Mouse (Mus musculus) neural tube, embryonic 14.5 days (tissue): ENCODE results near the gene Lpcat2. TPM values are rescaled to one million over a fixed set of nuclear protein-coding genes. Genes with fewer than 3 reads are reported as not detected.

Source experiments
- ATAC-seq: fragments of 200-750 bp; cut with Nextera tagmentation; 2 replicates; pipeline ENCODE4 v1.8.0; 2017; ENCODE audit warnings: low read depth, mild to moderate bottlenecking, moderate TSS enrichment, moderate library complexity
- H3K27ac ChIP-seq: fragments of 300-500 bp; sonication (generic); 2 replicates; pipeline ENCODE4 v1.5.1; 2014; ENCODE audit warnings: low read depth, mild to moderate bottlenecking, control low read depth, low read length, moderate library complexity, mixed read lengths
- H3K27me3 ChIP-seq: fragments of 300-500 bp; sonication (generic); 2 replicates; pipeline ENCODE4 v1.6.1; 2014; ENCODE audit warnings: low read length; ENCODE audit not compliant: control insufficient read depth, insufficient read depth
- H3K36me3 ChIP-seq: fragments of 300-500 bp; sonication (generic); 2 replicates; pipeline ENCODE4 v1.6.1; 2014; ENCODE audit warnings: low read length, mixed read lengths; ENCODE audit not compliant: control insufficient read depth, insufficient read depth
- H3K4me1 ChIP-seq: fragments of 300-500 bp; sonication (generic); 2 replicates; pipeline ENCODE4 v1.6.1; 2014; ENCODE audit warnings: low read length; ENCODE audit not compliant: control insufficient read depth, insufficient read depth
- H3K4me2 ChIP-seq: fragments of 300-500 bp; sonication (generic); 2 replicates; pipeline ENCODE4 v1.6.1; 2014; ENCODE audit warnings: mild to moderate bottlenecking, low read depth, low read length, control low read depth
- H3K4me3 ChIP-seq: fragments of 300-500 bp; sonication (generic); 2 replicates; pipeline ENCODE4 v1.5.1; 2014; ENCODE audit warnings: low read depth, low read length, control low read depth, mixed read lengths
- H3K9ac ChIP-seq: fragments of 300-500 bp; sonication (generic); replicated peaks from 2 replicates; pipeline ENCODE4 v1.6.1; 2014; ENCODE audit warnings: low read depth, mild to moderate bottlenecking, control low read depth, low read length, mixed read lengths
- H3K9me3 ChIP-seq: fragments of 300-500 bp; sonication (generic); 2 replicates; pipeline ENCODE4 v1.6.1; 2016; ENCODE audit warnings: low read length; ENCODE audit not compliant: control insufficient read depth
- WGBS: fragments of 180-500 bp; shearing (Covaris S2); extraction: QIAGEN DNeasy Blood & Tissue Kit; methylation state at CpG from one replicate; pipeline ENCODE4 v1.1.7; 2014; 5-methylcytosine and 5-hydroxymethylcytosine counted together
- polyA plus RNA-seq: library from polyadenylated mRNA; unstranded; fragments of >200 nt; fragmentation: Nextera tagmentation; extraction: Ambion mirVana; gene quantifications from 2 replicates; pipeline ENCODE4 v1.2.1, GENCODE M21; 2014

Gene Lpcat2
- polyA plus RNA-seq, 1 experiment from 2014 or later = 13.1 TPM

DNA sequence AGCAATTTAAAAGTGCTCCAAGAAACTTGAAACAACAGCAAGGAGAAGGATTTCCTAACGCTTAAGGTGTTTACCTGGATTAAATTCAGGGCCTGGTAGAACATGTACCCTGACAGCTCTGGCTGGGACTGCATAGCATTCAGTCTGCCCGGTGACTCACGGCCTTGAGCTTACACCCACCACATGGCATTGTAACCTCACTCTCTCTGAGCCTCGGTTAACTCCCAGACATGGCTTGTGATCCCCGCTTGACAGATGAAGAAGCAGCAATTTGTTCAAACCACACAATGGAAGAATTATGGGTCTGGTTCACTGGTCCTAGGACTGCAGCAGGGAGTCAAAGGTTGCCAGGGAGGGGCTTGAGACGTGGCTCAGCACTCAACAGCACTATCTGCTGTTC is 5.9 kb upstream of the Lpcat2 start:
- Histone ChIP-seq H3K9ac (no peak overlapping the region), H3K4me2 (no peak overlapping the region), H3K27ac (no peak overlapping the region), H3K4me3 (no peak overlapping the region), H3K36me3 (no peaks in the 10 kb centered on the region), H3K4me1 (0 out of 2 replicates have a peak, but pooled peaks cover 8% of the 10 kb centered on the region), H3K27me3 (no peaks in the 10 kb centered on the region), H3K9me3 (no peaks in the 10 kb centered on the region)
- WGBS = 35% methylated on average over 6 of the region's 6 CpGs
- ATAC-seq = no peak

DNA sequence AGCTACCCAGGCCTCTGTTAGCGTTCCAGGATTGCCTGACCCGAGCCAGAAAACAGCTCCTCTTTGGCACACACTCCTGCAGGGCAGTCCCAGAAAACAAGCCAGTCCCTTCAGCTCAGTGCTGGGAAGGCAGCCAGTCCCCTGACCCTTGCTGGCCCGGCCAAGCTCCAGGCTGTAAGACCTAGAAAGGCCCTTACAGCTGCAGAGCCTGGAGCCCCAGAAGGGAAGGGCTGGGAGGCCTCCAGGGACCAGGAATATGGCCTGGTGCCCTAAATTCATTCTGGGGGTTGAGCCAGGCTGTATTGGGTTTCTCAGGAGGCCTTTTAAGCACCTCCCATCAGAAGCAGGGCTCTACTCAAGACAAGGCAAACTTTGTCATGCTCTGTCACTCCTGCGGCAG is 4.9 kb upstream of the Lpcat2 start:
- no peak overlapping the region for H3K4me2 ChIP-seq
- H3K4me3 ChIP-seq = no peak overlapping the region
- ATAC-seq = peak; percentile 68; the same call in 1 of the 2 replicates
- H3K9ac ChIP-seq = no peak overlapping the region
- no peak overlapping the region for H3K27ac ChIP-seq
- WGBS = 46% methylated on average over 4 of the region's 4 CpGs
- H3K27me3 ChIP-seq = no peaks in the 10 kb centered on the region
- H3K9me3 ChIP-seq = no peaks in the 10 kb centered on the region
- 0 out of 2 replicates have a peak, but pooled peaks cover 8% of the 10 kb centered on the region for H3K4me1 ChIP-seq
- H3K36me3 ChIP-seq = no peaks in the 10 kb centered on the region

DNA sequence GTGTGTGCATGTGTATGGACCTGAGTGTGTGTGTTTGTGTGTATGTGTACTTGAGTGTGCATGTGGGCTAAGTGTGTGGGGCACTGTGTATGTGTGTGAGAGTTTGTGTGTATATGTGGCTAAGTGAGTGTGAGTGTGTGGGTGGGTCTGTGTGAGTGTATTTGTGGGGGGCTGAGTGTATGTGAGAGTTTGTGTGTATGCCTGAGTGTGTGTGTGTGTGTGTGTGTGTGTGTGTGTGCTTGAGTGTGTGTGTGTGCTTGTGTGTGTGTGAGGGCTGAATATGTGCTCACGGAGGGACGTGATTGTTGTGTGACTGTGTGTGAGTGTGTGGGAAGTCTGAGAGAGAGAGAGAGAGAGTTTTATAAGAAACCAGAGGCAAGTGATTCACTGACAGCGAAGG is 3.8 kb upstream of the Lpcat2 start:
- 84% methylated on average over 3 of the region's 3 CpGs for WGBS
- Histone ChIP-seq H3K4me1 (0 out of 2 replicates have a peak, but pooled peaks cover 7% of the 10 kb centered on the region), H3K36me3 (no peaks in the 10 kb centered on the region), H3K9me3 (no peaks in the 10 kb centered on the region), H3K4me2 (no peak overlapping the region), H3K9ac (no peak overlapping the region), H3K27me3 (no peaks in the 10 kb centered on the region), H3K27ac (no peak overlapping the region), H3K4me3 (no peak overlapping the region)
- no peak for ATAC-seq

DNA sequence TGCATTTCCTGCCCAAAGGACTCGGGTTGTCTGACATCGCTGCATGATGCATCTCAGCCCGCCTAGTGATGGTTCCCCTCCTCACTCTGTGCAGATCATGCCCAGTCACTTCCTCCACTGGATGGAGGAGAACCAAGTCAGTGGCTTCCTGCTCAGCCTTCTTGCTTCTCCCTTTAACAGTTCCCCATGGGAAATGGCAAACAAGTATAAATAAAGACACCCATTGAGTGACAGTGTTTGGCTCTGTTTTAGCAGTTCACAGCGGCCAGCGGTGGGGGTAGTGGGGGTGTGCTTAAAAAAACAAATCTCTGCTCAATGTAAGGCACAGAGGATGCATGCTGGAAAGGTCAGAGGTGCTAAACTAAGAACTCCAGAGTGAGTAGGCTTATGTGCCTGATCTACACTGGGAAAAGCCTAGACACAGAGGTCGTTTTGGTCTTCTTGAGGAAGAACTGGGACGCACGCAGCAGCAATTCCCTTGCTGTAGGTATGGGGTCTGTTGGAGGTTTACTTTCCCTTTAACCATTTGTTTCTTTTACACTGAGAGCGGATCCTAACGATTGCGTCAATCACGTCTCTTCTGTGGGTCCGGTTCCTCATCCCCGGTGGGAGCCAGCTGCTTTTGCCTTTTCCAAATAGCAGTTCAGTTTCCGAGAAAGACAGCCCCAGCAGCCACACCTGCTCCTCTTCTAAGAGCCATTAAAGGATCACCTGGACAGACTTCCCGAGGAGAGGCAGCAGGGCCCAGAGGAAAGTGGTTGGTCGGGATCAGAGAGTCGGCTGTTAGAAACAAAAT is 1.8 kb upstream of the Lpcat2 start:
- no peak for ATAC-seq
- Histone ChIP-seq H3K27ac (no peak overlapping the region), H3K4me1 (0 out of 2 replicates have a peak, but pooled peaks cover 5% of the 10 kb centered on the region), H3K9ac (no peak overlapping the region), H3K4me2 (no peak overlapping the region), H3K36me3 (no peaks in the 10 kb centered on the region), H3K27me3 (no peaks in the 10 kb centered on the region), H3K9me3 (no peaks in the 10 kb centered on the region), H3K4me3 (no peak overlapping the region)
- 53% methylated on average over 18 of the region's 18 CpGs for WGBS

DNA sequence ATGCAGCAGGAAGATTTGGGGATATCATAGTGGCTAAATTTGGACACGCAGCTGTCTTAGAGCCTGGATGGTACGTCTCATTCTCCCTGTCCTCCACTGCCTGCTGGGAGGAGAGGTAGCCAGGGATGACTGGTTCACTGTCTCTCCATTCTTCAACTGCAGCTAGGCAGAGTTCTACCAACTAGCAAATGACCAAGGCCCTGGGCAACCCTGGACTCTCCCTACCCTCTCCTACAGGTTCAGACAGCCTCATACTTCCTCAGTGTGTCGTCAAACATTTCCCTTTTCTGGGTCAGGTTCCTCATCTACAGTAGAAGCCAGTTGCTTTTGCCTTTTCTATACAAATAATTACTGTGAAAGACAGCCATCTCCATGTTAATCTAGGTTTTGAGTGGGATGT is 466 bp upstream of the Lpcat2 start:
- ATAC-seq = no peak
- Histone ChIP-seq H3K4me3 (no peak overlapping the region), H3K4me1 (0 out of 2 replicates have a peak, but pooled peaks cover 5% of the 10 kb centered on the region), H3K36me3 (no peaks in the 10 kb centered on the region), H3K27me3 (no peaks in the 10 kb centered on the region), H3K4me2 (no peak overlapping the region), H3K27ac (no peak overlapping the region), H3K9ac (no peak overlapping the region), H3K9me3 (no peaks in the 10 kb centered on the region)
- 87% methylated on average over 3 of the region's 3 CpGs for WGBS

DNA sequence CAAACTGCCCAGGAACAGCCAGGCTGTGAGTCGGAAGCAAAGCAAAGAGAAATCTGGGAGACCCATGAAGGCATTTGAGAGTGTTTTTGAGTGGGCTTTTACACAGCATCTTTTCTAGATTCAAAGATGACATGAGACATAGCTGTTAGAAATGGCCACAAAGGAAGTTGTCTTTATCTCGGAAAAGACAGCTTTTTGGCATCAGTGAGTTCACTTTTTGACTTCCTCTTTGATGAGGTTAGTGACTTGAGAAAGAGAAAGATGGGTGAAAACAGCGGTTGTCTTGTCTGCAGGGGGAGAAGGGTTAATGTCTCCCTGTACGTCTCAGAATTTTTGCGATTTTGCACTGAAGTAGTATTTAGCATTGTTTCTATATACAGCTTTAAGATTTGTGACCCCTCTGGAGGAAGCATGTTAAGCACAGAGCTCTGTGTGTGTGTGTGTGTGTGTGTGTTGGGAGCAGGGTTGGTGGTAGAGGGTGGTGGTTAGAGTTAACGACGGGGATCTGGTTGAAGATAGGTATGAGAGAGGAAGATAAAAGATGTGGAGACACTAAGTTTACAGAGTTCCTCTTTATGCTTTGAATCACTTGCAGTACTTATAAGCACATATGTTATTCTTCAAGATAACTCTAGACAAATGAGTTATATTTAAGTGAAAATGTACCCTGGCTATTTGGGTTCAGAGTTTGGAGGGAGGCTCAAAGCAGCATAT is 1.3 kb downstream of the Lpcat2 start:
- Histone ChIP-seq H3K9ac (no peak overlapping the region), H3K4me2 (peak overlapping the region; percentile 60), H3K4me3 (peak overlapping the region; percentile 56), H3K27me3 (no peaks in the 10 kb centered on the region), H3K4me1 (no peaks in the 10 kb centered on the region), H3K9me3 (no peaks in the 10 kb centered on the region), H3K36me3 (no peaks in the 10 kb centered on the region), H3K27ac (no peak overlapping the region)
- WGBS = 87% methylated on average over 7 of the region's 7 CpGs
- ATAC-seq = no peak

DNA sequence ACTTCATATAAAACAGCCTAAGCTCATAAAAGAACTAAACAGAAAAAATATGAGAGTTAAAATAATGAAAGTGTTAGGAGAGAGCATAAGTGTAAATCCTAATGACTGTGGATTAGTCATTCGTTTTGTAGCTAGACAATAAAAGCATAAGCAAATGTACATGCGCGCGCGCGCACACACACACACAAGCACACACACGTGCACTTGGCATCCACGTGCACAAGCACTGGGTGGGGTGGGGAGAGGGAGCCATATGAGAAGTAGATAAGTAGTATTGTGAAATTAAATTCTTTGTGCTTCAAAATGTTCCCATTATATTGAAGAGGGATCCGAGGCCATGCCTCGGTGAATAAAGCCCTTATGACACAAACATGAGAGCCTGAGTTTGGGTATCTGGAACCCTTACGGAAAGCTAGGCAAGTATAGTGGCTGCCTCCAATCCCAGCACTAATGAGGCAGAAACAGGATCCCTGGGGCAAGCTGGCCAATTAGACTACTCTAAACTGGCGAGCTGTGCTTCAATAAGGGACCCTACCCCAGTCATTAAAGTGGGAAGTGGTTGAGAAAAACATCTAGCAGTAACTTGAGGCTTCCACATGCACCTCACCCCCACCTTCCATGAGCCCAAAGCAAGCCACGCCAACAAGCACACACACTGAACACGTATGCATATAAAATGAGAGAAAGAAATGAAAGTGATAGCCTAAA is 3.5 kb downstream of the Lpcat2 start:
- H3K4me3 ChIP-seq = no peak overlapping the region
- H3K4me2 ChIP-seq = no peak overlapping the region
- H3K27me3 ChIP-seq = no peaks in the 10 kb centered on the region
- WGBS = 77% methylated on average over 14 of the region's 14 CpGs
- no peaks in the 10 kb centered on the region for H3K9me3 ChIP-seq
- H3K36me3 ChIP-seq = no peaks in the 10 kb centered on the region
- ATAC-seq = no peak
- no peaks in the 10 kb centered on the region for H3K4me1 ChIP-seq
- H3K9ac ChIP-seq = no peak overlapping the region
- no peak overlapping the region for H3K27ac ChIP-seq

DNA sequence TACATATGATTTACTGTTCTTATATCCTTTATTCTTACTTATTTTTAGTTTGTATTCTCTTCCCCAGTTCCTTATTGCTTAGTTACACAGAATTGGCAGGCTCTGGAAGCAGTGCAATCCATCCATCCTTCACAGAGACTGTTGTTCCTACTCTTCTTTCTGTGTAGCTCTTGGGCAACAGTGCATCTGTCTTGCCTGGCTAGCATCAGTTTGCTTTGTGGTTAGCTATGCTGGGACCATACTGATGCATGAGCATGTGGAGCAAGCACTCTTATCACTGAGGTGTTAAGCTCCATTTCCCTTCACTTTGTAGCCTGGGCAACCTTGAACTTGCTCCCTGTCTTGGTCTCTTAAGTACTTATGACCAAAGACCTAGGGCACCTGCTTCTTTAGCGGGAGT is 6.8 kb downstream of the Lpcat2 start:
- no peaks in the 10 kb centered on the region for H3K9me3 ChIP-seq
- no peak for ATAC-seq
- WGBS = 100% methylated on average over 1 of the region's 1 CpGs
- H3K36me3 ChIP-seq = no peaks in the 10 kb centered on the region
- H3K9ac ChIP-seq = no peak overlapping the region
- no peak overlapping the region for H3K4me2 ChIP-seq
- no peaks in the 10 kb centered on the region for H3K4me1 ChIP-seq
- H3K4me3 ChIP-seq = no peak overlapping the region
- no peaks in the 10 kb centered on the region for H3K27me3 ChIP-seq
- no peak overlapping the region for H3K27ac ChIP-seq
